Mouse (Mus musculus): ENCODE data around the gene Tmem94. TPM values are rescaled to one million over a fixed set of nuclear protein-coding genes. Genes with fewer than 3 reads are reported as not detected.

The Tmem94 gene
- total and polyA plus RNA-seq, 3 experiments: 6.4 to 27.4 (median 15.0) TPM

DNA sequence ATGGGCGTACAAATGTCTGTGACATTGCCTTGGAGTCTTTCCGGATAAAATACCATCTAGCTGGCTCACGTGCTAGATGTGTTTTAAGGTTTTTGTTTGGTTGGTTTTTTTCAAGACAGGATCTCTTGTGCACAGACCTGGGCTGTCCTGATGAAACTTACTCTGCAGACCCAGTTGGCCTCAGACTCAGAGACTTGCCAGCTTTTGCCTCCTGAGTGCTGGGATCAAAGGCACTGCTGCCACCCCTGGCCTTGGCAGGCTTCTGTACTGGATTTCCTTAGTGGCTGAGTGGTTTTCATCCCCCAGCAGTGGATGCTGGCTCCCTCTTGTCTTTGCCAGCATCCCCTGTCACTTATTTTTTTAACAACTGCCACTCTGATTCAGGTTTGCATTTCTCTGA is 3.7 kb downstream of the Tmem94 start:
- TF ChIP-seq RAD21 (IDR thresholded peaks at IDR 0.05; ENCODE audit: low read depth, low read length): no peak
- TF ChIP-seq USF2 (conservative IDR thresholded peaks at IDR 0.05; ENCODE audit: low read depth, low read length): no peak
- TF ChIP-seq TCF12 (IDR thresholded peaks at IDR 0.05; ENCODE audit: low read depth, low read length): no peak
- no peak for TF ChIP-seq E2F4 (IDR thresholded peaks at IDR 0.05; ENCODE audit: insufficient replicate concordance, low read depth, low read length)
- no peaks in the 10 kb centered on the region for H3K27me3 ChIP-seq (replicated peaks)
- no peaks in the 10 kb centered on the region for H3K79me2 ChIP-seq (replicated peaks; ENCODE audit: control insufficient read depth, extremely low read depth, insufficient read depth, poor library complexity, severe bottlenecking)
- H3K27ac ChIP-seq (ENCODE audit: insufficient read depth, low read depth): no peak overlapping the region
- no peak for DNase-seq (ENCODE audit: extremely low read depth)
- H3K36me3 ChIP-seq (replicated peaks in 1 of 2; ENCODE audit: control insufficient read depth in 1 of 2, insufficient read depth in 1 of 2, low read length in 1 of 2): peaks cover 0 to 5% of the 10 kb centered on the region in 2 experiments
- dilution Hi-C loops (cut with MboI; ENCODE audit: extremely low pct_ligation_motif_present, extremely low pct_unique_long_range_greater_than_20kb, low sequenced_read_pairs) (no loop called here), in situ Hi-C loops (cut with MboI; ENCODE audit: low pct_ligation_motif_present, low pct_unique_long_range_greater_than_20kb, low sequenced_read_pairs) (no loop called here)
- H3K9ac ChIP-seq (ENCODE audit: insufficient read depth, low read depth): no peak overlapping the region
- H3K4me1 ChIP-seq (ENCODE audit: control insufficient read depth in 1 of 2, insufficient read depth in 2 of 2): peaks cover 3 to 16% of the 10 kb centered on the region in 2 experiments; a peak in 3 of 4 replicates
- no peak overlapping the region for H3K4me3 ChIP-seq (replicated peaks in 1 of 3; ENCODE audit: low read depth in 2 of 3, low read length in 2 of 3, poor library complexity in 1 of 3)
- no peak overlapping the region for H3K4me2 ChIP-seq (ENCODE audit: insufficient read depth, low read depth, poor library complexity, severe bottlenecking)
- no peaks in the 10 kb centered on the region for H3K9me3 ChIP-seq (replicated peaks; ENCODE audit: low read length)

DNA sequence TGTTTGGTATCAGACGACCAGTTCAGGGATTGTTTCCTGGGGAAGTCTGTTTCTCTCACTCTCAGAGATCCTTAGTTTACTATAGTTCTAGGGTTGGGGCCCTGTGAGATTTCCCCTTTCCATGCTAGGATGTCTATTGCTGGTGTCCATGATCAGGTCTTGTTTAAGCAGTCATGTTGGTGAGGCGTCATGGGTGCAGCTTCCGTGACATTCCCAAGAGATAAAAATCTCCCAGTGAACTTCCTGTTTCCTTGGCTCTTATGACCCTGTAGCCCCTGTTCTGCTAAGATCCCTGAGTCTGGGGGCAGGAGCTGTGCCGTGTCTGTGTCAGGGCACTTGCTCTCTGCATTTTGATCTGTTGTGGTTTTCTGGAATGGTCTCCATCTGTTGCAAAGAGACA is 9.4 kb downstream of the Tmem94 start:
- DNase-seq (ENCODE audit: extremely low read depth): no peak
- no peak overlapping the region for H3K27ac ChIP-seq (ENCODE audit: insufficient read depth, low read depth)
- no peak overlapping the region for H3K4me2 ChIP-seq (ENCODE audit: insufficient read depth, low read depth, poor library complexity, severe bottlenecking)
- dilution Hi-C loops (cut with MboI; ENCODE audit: extremely low pct_ligation_motif_present, extremely low pct_unique_long_range_greater_than_20kb, low sequenced_read_pairs): no loop called here
- no peak overlapping the region for H3K4me3 ChIP-seq (replicated peaks in 1 of 3; ENCODE audit: low read depth in 2 of 3, low read length in 2 of 3, poor library complexity in 1 of 3)
- no peaks in the 10 kb centered on the region for H3K9me3 ChIP-seq (replicated peaks; ENCODE audit: low read length)
- no peaks in the 10 kb centered on the region for H3K27me3 ChIP-seq (replicated peaks)
- no peaks in the 10 kb centered on the region for H3K79me2 ChIP-seq (replicated peaks; ENCODE audit: control insufficient read depth, extremely low read depth, insufficient read depth, poor library complexity, severe bottlenecking)
- no peak for TF ChIP-seq EP300 (IDR thresholded peaks at IDR 0.05; ENCODE audit: low read length)
- no peak for TF ChIP-seq GABPA (IDR thresholded peaks at IDR 0.05; ENCODE audit: insufficient replicate concordance, low read depth, low read length)
- no peak for TF ChIP-seq SIN3A (IDR thresholded peaks at IDR 0.05; ENCODE audit: low read length)
- no peak for TF ChIP-seq SMC3 (IDR thresholded peaks at IDR 0.05; ENCODE audit: low read depth, low read length)
- no peak for TF ChIP-seq MAZ (IDR thresholded peaks at IDR 0.05; ENCODE audit: low read depth, low read length)
- no peak for TF ChIP-seq NRF1 (IDR thresholded peaks at IDR 0.05; ENCODE audit: low read depth, low read length)
- TF ChIP-seq USF2 (conservative IDR thresholded peaks at IDR 0.05; ENCODE audit: low read depth, low read length): no peak
- no peak for TF ChIP-seq UBTF (IDR thresholded peaks at IDR 0.05; ENCODE audit: low read depth, low read length)
- no peak for TF ChIP-seq TBP (conservative IDR thresholded peaks at IDR 0.05; ENCODE audit: low read depth, low read length)
- no peak for TF ChIP-seq ZMIZ1 (IDR thresholded peaks at IDR 0.05; ENCODE audit: low read depth, low read length)
- no peak for TF ChIP-seq MAX (IDR thresholded peaks at IDR 0.05; ENCODE audit: low read length)
- no peak for TF ChIP-seq E2F4 (IDR thresholded peaks at IDR 0.05; ENCODE audit: insufficient replicate concordance, low read depth, low read length)
- no peak for TF ChIP-seq USF1 (IDR thresholded peaks at IDR 0.05; ENCODE audit: low read depth, low read length)
- no peak for TF ChIP-seq IRF4 (IDR thresholded peaks at IDR 0.05; ENCODE audit: low read depth, low read length)
- no peak for TF ChIP-seq HCFC1 (IDR thresholded peaks at IDR 0.05; ENCODE audit: low read depth, low read length)
- no peak for TF ChIP-seq RAD21 (IDR thresholded peaks at IDR 0.05; ENCODE audit: low read depth, low read length)
- no peak for TF ChIP-seq MXI1 (IDR thresholded peaks at IDR 0.05; ENCODE audit: low read depth, low read length)
- peaks cover 0 to 28% of the 10 kb centered on the region in 2 experiments for H3K36me3 ChIP-seq (replicated peaks in 1 of 2; ENCODE audit: control insufficient read depth in 1 of 2, insufficient read depth in 1 of 2, low read length in 1 of 2)
- in situ Hi-C loops (cut with MboI; ENCODE audit: low pct_ligation_motif_present, low pct_unique_long_range_greater_than_20kb, low sequenced_read_pairs): no loop called here
- H3K4me1 ChIP-seq (ENCODE audit: control insufficient read depth in 1 of 2, insufficient read depth in 2 of 2): peaks cover 5 to 19% of the 10 kb centered on the region in 2 experiments; a peak in 2 of 4 replicates
- H3K9ac ChIP-seq (ENCODE audit: insufficient read depth, low read depth): no peak overlapping the region
